Mouse (Mus musculus): ENCODE measurements around the gene Gm43518.

DNA sequence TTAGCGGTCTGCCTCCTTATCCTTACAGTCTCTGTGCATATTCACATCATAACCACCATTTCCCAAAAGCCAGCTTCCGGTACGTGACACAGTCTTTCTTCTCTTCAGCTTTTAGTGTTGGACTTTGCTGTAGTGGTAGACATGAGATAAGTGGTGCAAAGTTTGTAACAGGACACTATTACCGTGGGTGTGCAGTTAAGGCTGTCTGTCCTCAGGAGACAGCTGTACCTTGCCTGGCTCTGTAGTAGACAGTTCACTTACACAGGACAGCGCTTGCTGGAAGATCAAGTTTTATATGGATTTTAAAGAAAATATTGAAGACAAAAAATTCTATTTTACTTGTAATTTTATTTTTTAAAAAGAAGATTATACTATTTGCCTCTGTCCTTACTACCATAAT, 41.2 kb downstream of the Gm43518 start:
- TF ChIP-seq EP300 (IDR thresholded peaks at IDR 0.05; ENCODE audit: insufficient read depth, low read depth, low read length) (no peak), POLR2A (IDR thresholded peaks at IDR 0.05; ENCODE audit: insufficient read depth, low read depth, low read length) (no peak), CTCF (IDR thresholded peaks at IDR 0.05) (no peak)

All from heart, adult 2 months (tissue).